Mouse (Mus musculus) adrenal gland, postnatal 4 days (tissue): Measurements from ENCODE around the gene Purb. TPM values are rescaled to one million over a fixed set of nuclear protein-coding genes. Genes with fewer than 3 reads are reported as not detected.
"Not testable (repeated sequence)": the region's sequence is repeated elsewhere in the genome, so short reads cannot be mapped to it uniquely, and the experiment has no call there.

Experiments used
- DNase-seq, 2 experiments: peaks; one replicate each; pipeline ENCODE4 v3.0.0; 2021 to 2022; ENCODE audit warnings: low spot score in 2 of 2, mixed read lengths in 2 of 2
- microRNA-seq: library from miRNA; unstranded; fragments of <30 nt; microRNA quantifications from one replicate; pipeline ENCODE4 v1.2.0, GENCODE M21; 2021
- total RNA-seq, 2 experiments: library from RNA; stranded (reverse); gene quantifications; 2 replicates each; pipeline ENCODE4 v1.2.3; 2021

Purb gene
- total RNA-seq, 2 experiments from 2014 or later = 72.9 to 77.4 TPM

- DNase-seq = no peak
Measured at GRCm38 (mm10) chr11:6445441-6445840, 30.3 kb downstream of the Purb start.

DNA sequence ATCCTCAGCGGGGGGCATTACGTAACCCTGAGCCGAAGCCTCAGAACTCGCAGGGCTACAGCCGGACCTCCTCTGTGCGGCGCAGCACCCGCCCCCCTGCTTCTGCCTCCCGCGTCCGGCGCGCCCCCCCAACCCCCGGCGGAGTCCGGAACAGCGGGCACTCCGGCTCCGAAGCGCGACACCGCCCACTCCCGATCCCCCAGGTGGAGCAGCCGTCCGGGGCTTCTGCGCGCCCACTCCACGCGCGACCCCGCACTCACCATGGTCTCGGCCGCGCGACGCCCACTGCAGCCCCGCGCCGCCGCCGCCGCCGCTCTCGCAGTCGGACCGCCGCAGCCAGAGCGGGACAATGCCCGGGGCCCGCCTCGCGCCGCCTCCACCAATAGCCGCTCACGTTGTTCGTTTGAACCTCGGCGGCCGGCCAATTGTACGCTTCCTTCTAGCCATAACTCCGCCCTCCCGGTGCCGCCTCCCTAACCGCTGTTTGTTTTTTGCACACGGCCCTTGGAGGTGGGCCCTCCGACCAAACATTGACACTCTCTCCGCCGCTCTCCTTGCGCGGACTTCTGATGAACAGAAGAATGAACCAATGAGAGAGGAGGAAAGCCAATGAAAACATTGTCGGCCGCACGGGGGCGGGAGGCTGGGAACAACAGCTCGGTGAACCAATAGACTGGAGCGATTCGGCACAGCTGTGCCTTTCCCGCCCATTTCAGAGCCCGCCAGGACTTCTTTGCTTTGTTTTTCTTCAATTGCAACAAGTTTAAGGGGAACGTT lies 31.5 kb downstream of the Purb start, which contains the start of gene H2afv:
Gene H2afv, minus strand, starts transcription at position 367 of the 777 bp plus-strand sequence.
- DNase-seq = peak; percentile 98

DNA sequence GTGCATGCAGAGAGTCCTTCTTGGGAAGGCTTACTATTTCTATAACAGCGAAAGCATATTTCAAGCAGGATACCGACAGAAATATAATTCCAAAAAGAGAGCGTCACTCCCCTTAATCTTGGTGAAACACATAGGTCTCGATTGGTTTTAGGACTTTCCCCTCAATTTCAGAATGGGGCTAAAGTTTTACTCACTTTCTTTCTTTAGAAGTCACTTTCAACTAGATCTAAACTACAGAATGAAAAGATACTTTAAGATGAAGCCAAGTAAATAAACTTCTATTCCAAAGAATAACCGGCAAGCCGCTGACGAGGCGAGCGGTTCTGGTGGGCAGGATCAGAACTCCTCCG lies 32.0 kb downstream of the Purb start:
- DNase-seq = no peak

GRCm38 (mm10) chr11:6443102-6443501 lies 32.6 kb downstream of the Purb start:
- no peak for DNase-seq

GRCm38 (mm10) chr11:6442566-6442965 lies 33.2 kb downstream of the Purb start:
- no peak for DNase-seq

DNA sequence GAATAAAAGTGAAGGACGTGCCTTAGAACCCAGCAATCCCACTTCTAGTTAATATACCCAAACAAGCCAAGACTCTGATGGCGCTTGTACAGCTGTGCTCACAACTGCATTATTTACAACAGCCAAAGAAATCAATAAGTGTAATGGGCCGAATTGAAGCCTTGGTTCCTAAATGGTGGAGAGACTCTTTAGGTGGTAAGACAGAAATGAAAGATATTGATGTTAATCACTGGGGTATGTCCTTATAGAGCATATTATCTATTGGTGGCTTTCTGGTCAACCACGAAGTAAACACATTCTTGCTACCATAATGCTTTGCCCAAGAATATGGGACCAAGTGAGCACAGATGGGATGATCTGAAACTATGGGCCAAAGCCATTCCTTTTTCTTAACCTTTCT lies 35.5 kb downstream of the Purb start:
- no peak for DNase-seq

DNA sequence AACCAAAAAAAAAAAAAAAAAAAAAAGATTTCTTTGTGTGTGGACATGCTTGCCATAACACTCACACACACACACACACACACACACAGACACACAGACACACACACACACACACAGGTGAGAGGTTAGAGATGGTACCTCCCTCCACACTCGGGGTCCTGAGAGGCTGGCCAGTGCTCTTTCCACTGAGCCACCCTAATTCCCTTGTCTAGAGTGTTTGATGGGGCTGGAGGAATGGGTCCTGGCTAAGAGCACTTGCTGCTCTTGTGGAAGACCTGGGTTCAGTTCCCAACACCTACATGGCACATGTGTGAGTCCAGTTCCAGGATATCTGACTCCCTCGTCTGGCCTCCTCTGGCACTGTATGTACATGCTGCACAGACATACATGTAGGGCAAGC lies 38.0 kb downstream of the Purb start:
- DNase-seq = no peak

DNA sequence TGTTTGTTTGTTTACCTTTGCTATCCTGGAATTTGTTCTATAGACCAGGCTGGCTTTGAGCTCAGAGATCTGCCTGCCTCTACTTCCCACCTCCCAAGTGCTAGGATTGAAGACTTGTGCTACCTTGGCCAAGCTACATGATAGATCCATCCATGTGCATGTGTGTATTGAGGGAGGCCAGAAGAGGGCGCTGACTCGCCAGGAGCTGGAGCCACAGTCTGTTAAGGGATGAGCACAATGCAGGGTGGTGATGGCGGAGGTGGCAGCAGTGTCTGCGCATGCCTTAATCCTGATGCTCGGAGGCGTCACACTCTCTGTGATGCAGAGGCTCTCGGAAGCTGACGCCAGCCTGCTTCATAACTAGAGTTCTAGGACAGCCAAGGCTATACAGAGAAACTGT lies 39.3 kb downstream of the Purb start:
- DNase-seq = no peak

- DNase-seq = no peak
Measured at GRCm38 (mm10) chr11:6430186-6430585, 45.5 kb downstream of the Purb start.

GRCm38 (mm10) chr11:6420722-6421350 lies 54.9 kb downstream of the Purb start:
- no peak for DNase-seq

- DNase-seq = no peak
Measured at GRCm38 (mm10) chr11:6420283-6420703, 55.4 kb downstream of the Purb start.

DNA sequence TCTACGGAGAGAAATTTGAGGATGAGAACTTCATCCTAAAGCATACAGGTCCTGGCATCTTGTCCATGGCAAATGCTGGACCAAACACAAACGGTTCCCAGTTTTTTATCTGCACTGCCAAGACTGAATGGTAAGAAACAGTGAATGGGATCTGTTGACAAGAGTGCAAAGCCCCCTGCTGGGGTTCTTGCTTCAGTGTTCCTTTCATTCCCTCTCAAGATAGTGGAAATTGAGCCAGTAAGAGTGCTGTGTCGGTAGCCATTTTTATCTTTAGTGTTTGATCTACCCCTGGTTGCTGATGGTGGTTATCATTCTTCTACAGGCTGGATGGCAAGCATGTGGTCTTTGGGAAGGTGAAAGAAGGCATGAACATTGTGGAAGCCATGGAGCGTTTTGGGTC lies 56.6 kb downstream of the Purb start:
- DNase-seq = not testable (repeated sequence)

DNA sequence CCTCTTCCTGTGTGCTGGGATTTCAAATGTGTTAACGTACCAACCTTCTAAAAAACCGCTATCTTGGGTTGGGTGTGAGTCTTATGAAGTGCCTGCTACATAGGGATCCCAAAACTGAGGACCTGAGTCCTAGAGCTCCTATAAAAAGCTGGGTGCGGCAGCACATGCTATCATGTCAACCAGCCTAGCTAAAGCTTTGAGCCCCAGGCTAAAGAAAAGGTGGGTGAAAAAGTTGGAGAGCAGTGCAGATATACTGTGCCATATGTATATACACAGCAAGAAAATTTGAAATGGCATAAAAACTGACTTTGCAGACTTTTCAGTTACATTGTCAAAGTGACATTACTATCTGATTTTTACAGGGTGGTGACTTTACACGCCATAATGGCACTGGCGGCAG lies 57.0 kb downstream of the Purb start:
- no peak for DNase-seq

Small RNA genes lying within 50 kb of the gene (microRNA-seq; reads per million reads assigned to microRNA genes)
- not detected for gene Gm22123

Other genes starting within 250 kb of the Purb start
- gene Npc1l1, start 245.8 kb downstream of the Purb start, total RNA-seq = under 1 TPM in 1 of 2 experiments, not detected in 1; 0.06 TPM
- 10 to 100 TPM; 69.1 to 70.1 TPM for gene Ddx56, start 208.1 kb downstream of the Purb start, total RNA-seq
- gene Tmed4, start 201.0 kb downstream of the Purb start, total RNA-seq = 100 to 1,000 TPM; 105 to 112 TPM
- gene Ogdh, start 184.3 kb downstream of the Purb start, total RNA-seq = 100 to 1,000 TPM; 315 to 321 TPM
- gene Zmiz2, start 86.8 kb downstream of the Purb start, total RNA-seq = 10 to 100 TPM; 62.4 to 67.1 TPM
- gene Ppia, start 60.5 kb downstream of the Purb start, total RNA-seq = 1,000 to 10,000 TPM; 1,693 to 1,728 TPM
- 100 to 1,000 TPM; 105 to 130 TPM for gene H2afv, start 31.5 kb downstream of the Purb start, total RNA-seq
- 1 to 10 TPM; 3.1 to 4.8 TPM for gene Myo1g, start 45.0 kb upstream of the Purb start, total RNA-seq
- 10 to 100 TPM; 40.1 to 40.9 TPM for gene Ccm2, start 71.0 kb upstream of the Purb start, total RNA-seq
- 10 to 100 TPM in 1 of 2 experiments, 1 to 10 TPM in 1; 4.7 to 12.6 TPM for gene Nacad, start 130.1 kb upstream of the Purb start, total RNA-seq
- 10 to 100 TPM; 70.9 to 81.6 TPM for gene Tbrg4, start 150.2 kb upstream of the Purb start, total RNA-seq
- gene Wap, start 162.7 kb upstream of the Purb start, total RNA-seq = not detected
- 10 to 100 TPM; 14.3 to 14.8 TPM for gene Ramp3, start 182.6 kb upstream of the Purb start, total RNA-seq